Mouse (Mus musculus) C2C12 (cell line): Measurements from ENCODE around the gene Fbxo21.

Experiments used
- CTCF ChIP-seq: IDR thresholded peaks from one replicate; pipeline ENCODE4 v1.5.1; 2011; ENCODE audit not compliant: control insufficient read depth, insufficient read depth, insufficient read length
- MYOG ChIP-seq: IDR thresholded peaks from one replicate; pipeline ENCODE4 v1.6.1; 2011; ENCODE audit not compliant: control insufficient read depth, insufficient read length; ENCODE audit errors: extremely low read depth
- USF1 ChIP-seq: IDR thresholded peaks from one replicate; pipeline ENCODE4 v1.6.1; 2011; ENCODE audit warnings: low read depth, mild to moderate bottlenecking, control low read depth, moderate library complexity

GRCm38 (mm10) chr5:118036888-118037797, 60.6 kb downstream of the Fbxo21 start:
- TF ChIP-seq CTCF (no peak), USF1 (no peak), MYOG (no peak)
